Mouse (Mus musculus) adrenal gland, postnatal 10 days (tissue): ENCODE data around the gene Ccdc50. TPM values are rescaled to one million over a fixed set of nuclear protein-coding genes. Genes with fewer than 3 reads are reported as not detected.

ENCODE experiments used
- DNase-seq: peaks from one replicate; pipeline ENCODE4 v3.0.0; 2021; ENCODE audit warnings: mixed read lengths
- total RNA-seq, 2 experiments: library from RNA; stranded (reverse); gene quantifications; 2 replicates each; pipeline ENCODE4 v1.2.3; 2021

Ccdc50 gene
- total RNA-seq, 2 experiments from 2014 or later: 86.2 to 90.9 TPM

GRCm38 (mm10) chr16:27395251-27396037 is 6.8 kb downstream of the Ccdc50 start:
- no peak for DNase-seq

- no peak for DNase-seq
Measured at GRCm38 (mm10) chr16:27396951-27397350, 8.3 kb downstream of the Ccdc50 start.

DNA sequence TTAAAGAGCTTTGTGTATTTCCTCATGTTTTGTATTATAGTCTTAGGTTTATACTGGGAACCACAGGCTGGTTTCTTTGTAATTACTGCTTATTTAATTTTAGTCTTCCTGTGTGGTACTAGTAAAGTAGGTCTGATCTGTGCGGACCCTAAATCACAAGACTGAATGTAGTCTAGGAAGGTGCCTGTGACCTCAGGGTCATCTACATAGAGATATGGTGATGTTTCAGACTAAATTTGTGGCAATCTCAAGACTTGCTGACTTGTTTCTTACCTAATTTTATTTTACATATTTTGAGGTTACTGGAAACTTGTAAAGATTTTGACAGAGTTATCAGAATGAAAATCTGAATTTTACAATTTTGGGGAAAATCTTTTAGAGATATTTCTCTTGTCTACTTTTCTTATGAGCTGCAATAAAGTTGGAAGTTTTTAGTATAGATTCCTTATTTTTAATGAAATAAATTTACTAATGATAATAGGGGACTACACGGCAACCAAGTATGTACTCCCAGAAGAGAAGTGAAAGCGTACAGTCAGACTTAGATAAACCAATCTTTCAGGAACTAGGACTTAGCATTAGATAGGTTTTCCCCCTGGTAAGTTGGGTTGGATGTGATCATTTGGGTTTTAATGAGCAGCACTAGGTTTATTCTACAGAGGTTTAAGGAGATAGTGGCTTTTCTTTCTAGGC is 10.5 kb downstream of the Ccdc50 start:
- no peak for DNase-seq

DNA sequence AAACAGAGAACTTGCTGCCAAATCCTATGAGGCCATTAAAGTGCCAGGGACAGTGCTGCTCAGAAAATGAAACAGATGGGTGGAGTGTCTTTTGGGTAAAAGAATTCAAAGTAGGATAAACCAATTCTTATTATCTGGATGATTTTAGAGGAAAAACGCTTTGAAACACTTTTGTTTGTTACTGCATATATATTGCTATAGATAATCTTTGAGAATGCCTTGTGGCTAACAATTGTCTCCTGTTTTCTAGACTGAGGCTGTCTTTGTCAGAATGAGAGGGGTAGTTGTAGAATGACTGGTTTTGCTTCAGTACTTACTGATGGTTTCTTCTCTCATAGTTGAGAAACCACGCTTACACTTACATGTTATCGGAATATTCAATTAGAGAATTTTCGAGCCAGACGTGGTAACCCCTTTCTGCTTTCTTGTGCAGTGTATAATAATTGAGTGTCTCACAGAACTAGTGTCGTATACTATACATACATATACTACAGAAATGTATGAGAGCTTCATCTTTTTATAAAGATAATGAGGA is 11.1 kb downstream of the Ccdc50 start:
- no peak for DNase-seq

GRCm38 (mm10) chr16:27401579-27401978 is 12.9 kb downstream of the Ccdc50 start:
- no peak for DNase-seq

- no peak for DNase-seq
Measured at GRCm38 (mm10) chr16:27404107-27404506, 15.4 kb downstream of the Ccdc50 start.

DNA sequence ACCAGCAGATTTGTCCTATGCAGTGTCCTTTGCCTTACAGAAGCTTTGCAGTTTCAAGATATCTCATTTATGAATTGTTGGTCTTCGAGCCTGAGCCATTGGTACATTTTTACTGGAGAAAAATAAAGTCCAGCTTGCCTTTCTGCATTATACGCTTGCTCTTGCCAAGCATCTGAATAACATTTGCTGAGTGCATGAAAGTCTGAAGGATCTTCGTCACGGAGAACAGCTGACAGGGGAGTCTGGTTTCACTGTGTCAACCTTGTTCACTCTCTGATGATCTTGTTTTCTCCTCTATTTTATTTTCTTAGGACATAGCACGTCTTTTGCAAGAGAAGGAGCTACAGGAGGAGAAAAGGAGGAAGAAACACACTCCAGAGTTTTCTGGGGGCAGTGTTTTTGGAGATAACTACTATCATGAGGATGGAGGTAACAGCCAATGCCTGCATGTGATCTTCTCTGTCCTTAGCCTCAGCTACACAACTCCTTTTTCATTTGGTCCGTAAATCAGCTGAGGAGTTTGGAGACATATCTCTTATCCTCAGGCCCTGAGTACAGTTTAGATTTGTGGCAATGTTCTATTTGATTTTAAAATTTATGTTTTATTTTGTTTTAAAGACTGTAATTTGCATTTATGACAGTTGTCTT is 28.4 kb downstream of the Ccdc50 start:
- no peak for DNase-seq

GRCm38 (mm10) chr16:27417632-27418031 is 29.0 kb downstream of the Ccdc50 start:
- DNase-seq: no peak

GRCm38 (mm10) chr16:27420982-27421381 is 32.3 kb downstream of the Ccdc50 start:
- DNase-seq: no peak

DNA sequence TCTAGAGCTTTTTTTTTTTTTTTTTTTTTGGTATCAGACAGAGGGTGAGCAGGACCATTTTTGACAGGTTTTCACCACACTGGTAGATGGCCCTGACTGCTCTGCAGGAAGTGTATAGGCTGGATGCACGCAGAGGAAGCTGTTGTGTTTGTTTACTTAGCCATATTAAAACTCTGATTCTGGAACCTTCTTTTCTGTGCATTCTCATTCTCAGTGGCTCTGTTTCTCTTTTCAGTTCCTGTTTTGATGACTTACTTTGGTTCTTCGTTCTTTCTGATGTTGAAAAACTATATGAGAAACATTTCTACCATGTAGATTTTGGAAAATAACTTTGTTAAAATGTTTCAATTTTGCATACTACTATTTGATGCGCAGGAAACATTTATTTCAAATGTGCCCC is 46.4 kb downstream of the Ccdc50 start:
- no peak for DNase-seq

- DNase-seq: peak; percentile 9
Measured at GRCm38 (mm10) chr16:27443941-27444340, 55.3 kb downstream of the Ccdc50 start.

- no peak for DNase-seq
Measured at GRCm38 (mm10) chr16:27449360-27449759, 60.7 kb downstream of the Ccdc50 start.

DNA sequence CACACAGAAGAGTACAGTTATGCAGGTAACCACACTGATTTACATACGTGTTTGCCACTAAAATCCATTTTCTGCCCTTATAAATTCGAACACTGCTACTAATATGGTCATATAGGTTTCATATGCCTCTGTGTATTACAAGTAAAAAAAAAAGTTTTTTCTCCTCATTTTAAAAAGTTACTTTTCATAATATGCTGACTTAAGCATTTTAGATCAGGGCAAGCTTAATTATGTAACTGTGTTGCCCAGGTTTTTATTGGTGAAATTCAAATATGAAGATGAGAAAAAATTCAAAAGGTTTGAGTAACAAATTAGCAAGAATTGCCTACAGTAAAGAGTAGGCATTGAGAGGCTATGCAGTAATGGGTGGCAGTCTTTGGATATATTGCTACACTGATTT is 62.0 kb downstream of the Ccdc50 start:
- DNase-seq: no peak

- peak; percentile 24 for DNase-seq
Measured at GRCm38 (mm10) chr16:27453396-27453795, 64.7 kb downstream of the Ccdc50 start.

- no peak for DNase-seq
Measured at GRCm38 (mm10) chr16:27453823-27454222, 65.2 kb downstream of the Ccdc50 start.

GRCm38 (mm10) chr16:27457273-27457672 is 68.6 kb downstream of the Ccdc50 start:
- peak; percentile 87 for DNase-seq

DNA sequence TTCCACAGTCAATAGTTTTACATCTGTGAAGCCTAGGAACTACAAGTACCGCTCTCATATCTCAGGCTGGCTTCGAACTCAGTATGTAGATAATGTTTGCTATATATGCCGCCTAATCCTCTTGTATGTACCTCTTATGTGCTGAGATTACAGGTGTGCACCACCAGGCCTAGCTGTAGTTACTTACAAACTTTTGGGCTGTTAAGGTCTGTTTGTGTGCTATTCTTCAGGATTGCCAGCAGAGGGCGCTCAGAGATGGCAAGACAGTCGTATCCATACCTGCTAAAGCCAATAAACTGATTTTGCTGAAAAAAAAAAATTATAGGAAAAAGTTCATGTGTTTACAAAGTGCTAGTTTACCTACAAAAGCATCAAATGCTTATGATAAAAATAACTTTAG is 80.1 kb downstream of the Ccdc50 start:
- peak; percentile 49 for DNase-seq

DNA sequence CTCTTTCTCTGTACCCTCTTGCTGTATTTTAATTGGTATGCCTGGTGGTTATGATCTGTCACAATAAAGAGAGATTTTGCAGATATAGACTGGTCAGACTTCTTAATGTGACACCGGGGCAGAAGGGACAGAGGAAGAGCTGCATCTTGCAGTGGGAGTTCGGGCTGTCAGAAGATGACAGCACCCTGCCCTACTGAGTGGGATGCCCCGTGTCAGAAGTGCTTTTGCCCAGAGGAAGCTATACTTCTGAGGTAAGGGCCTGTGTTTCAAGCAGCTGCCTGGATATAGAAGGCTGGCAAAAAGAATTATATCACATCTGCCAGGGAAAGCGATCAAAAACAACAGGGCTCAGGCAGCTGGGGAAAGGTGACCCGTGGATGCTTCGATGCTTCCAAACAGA is 82.7 kb downstream of the Ccdc50 start:
- DNase-seq: no peak

DNA sequence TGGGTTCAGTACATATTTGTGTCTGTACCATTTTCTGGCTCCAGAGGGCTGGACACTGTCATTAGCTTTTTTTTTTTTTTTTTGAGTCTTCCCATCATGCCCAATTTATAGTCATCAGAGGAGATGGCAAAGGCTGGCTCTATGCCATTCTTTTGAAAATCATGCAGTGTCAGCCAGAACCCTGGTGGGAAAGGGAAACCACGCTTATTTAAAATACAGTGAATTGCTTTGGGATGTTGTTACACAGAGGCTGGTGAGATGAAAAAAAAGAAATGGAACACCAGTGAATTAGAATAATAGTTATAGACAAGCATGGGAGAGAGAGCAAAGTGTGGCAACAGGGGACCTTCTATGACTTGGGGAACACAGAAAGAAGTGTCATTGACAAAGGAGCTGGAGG is 95.2 kb downstream of the Ccdc50 start:
- no peak for DNase-seq
